Mouse (Mus musculus) forebrain, postnatal 0 days (tissue): ENCODE data around the gene Ucp2. TPM values are rescaled to one million over a fixed set of nuclear protein-coding genes. Genes with fewer than 3 reads are reported as not detected.

Source experiments
- ATAC-seq: fragments of 200-750 bp; cut with Nextera tagmentation; 2 replicates; pipeline ENCODE4 v1.8.0; 2017; ENCODE audit warnings: mild to moderate bottlenecking, moderate library complexity
- DNase-seq: peaks from one replicate; pipeline ENCODE4 v3.0.0-alpha.2; 2015
- H3K27ac ChIP-seq: fragments of 300-500 bp; sonication (generic); 2 replicates; pipeline ENCODE4 v1.5.1; 2014; ENCODE audit warnings: low read depth, mild to moderate bottlenecking, antibody characterized with exemption, low read length, moderate library complexity, mixed read lengths
- H3K27me3 ChIP-seq: fragments of 300-500 bp; sonication (generic); 2 replicates; pipeline ENCODE4 v1.6.1; 2014; ENCODE audit warnings: mild to moderate bottlenecking, low read length, mixed read lengths; ENCODE audit not compliant: insufficient read depth
- H3K36me3 ChIP-seq: fragments of 300-500 bp; sonication (generic); 2 replicates; pipeline ENCODE4 v1.6.1; 2014; ENCODE audit warnings: mild to moderate bottlenecking, moderate library complexity; ENCODE audit not compliant: insufficient read depth
- H3K4me1 ChIP-seq: fragments of 300-500 bp; sonication (generic); 2 replicates; pipeline ENCODE4 v1.6.1; 2014; ENCODE audit warnings: antibody characterized with exemption; ENCODE audit not compliant: insufficient read depth
- H3K4me2 ChIP-seq: fragments of 300-500 bp; sonication (generic); 2 replicates; pipeline ENCODE4 v1.6.1; 2014; ENCODE audit warnings: low read depth, mild to moderate bottlenecking, moderate library complexity
- H3K4me3 ChIP-seq: fragments of 300-500 bp; sonication (generic); 2 replicates; pipeline ENCODE4 v1.5.1; 2014; ENCODE audit warnings: low read depth, low read length, mixed read lengths
- H3K9ac ChIP-seq: fragments of 300-500 bp; sonication (generic); 2 replicates; pipeline ENCODE4 v1.6.1; 2014; ENCODE audit warnings: mild to moderate bottlenecking
- H3K9me3 ChIP-seq: fragments of 300-500 bp; sonication (generic); 2 replicates; pipeline ENCODE4 v1.6.1; 2016; ENCODE audit warnings: low read length
- CTCF ChIP-seq: sonication (generic); IDR thresholded peaks from 2 replicates; pipeline ENCODE4 v1.5.1; 2016; ENCODE audit warnings: antibody characterized with exemption, control low read depth, low read depth
- WGBS: fragments of 180-500 bp; shearing (Covaris S2); extraction: QIAGEN DNeasy Blood & Tissue Kit; methylation state at CpG from one replicate; pipeline ENCODE4 v1.1.7; 2014; 5-methylcytosine and 5-hydroxymethylcytosine counted together
- polyA plus RNA-seq: library from polyadenylated mRNA; unstranded; fragments of >200 nt; fragmentation: Nextera tagmentation; extraction: Ambion mirVana; gene quantifications from 2 replicates; pipeline ENCODE4 v1.2.1, GENCODE M21; 2015
- total RNA-seq: library from RNA; depleted of rRNA; stranded (reverse); fragments of >200 nt; gene quantifications from 2 replicates; pipeline ENCODE4 v1.2.3, GENCODE M21; 2014; rRNA removed

Ucp2 gene
- total and polyA plus RNA-seq, 2 experiments from 2014 or later = 88.3 to 106 TPM

GRCm38 (mm10) chr7:100550338-100551007 lies 57.3 kb downstream of the Ucp2 start:
- Histone ChIP-seq H3K27me3 (no peaks in the 10 kb centered on the region), H3K27ac (no peak overlapping the region), H3K36me3 (peaks cover 10% of the 10 kb centered on the region; the same call in 1 of the 2 replicates), H3K4me3 (no peak overlapping the region), H3K4me1 (peaks cover 5% of the 10 kb centered on the region; the same call in 1 of the 2 replicates), H3K9ac (no peak overlapping the region), H3K4me2 (no peak overlapping the region), H3K9me3 (no peaks in the 10 kb centered on the region)
- ATAC-seq = peak; percentile 34
- peak; percentile 59 for DNase-seq
- WGBS = 37% methylated on average over 5 of the region's 5 CpGs
- TF ChIP-seq CTCF = peak; percentile 55

Other genes starting within 250 kb of the Ucp2 start
- 3.1 and 7.3 TPM in 2 replicates for gene P4ha3, start 207.8 kb upstream of the Ucp2 start, total RNA-seq
- 2.2 and 3.0 TPM in 2 replicates for gene P4ha3, start 207.8 kb upstream of the Ucp2 start, polyA plus RNA-seq
- 20.1 and 21.8 TPM in 2 replicates for gene C2cd3, start 121.1 kb upstream of the Ucp2 start, total RNA-seq
- gene C2cd3, start 121.1 kb upstream of the Ucp2 start, polyA plus RNA-seq = 5.9 and 8.9 TPM in 2 replicates
- 114 and 122 TPM in 2 replicates for gene Ppme1, start 121.0 kb upstream of the Ucp2 start, total RNA-seq
- 142 and 155 TPM in 2 replicates for gene Ppme1, start 121.0 kb upstream of the Ucp2 start, polyA plus RNA-seq
- 0.15 and 0.19 TPM in 2 replicates for gene Ucp3, start 20.3 kb upstream of the Ucp2 start, total RNA-seq
- gene Ucp3, start 20.3 kb upstream of the Ucp2 start, polyA plus RNA-seq = not detected in 2 replicates
- gene Dnajb13, start 21.6 kb downstream of the Ucp2 start, total RNA-seq = 3.4 TPM in 2 replicates
- gene Dnajb13, start 21.6 kb downstream of the Ucp2 start, polyA plus RNA-seq = 4.0 and 7.0 TPM in 2 replicates
- 4.8 and 10.3 TPM in 2 replicates for gene Coa4, start 43.7 kb downstream of the Ucp2 start, total RNA-seq
- 3.5 and 5.7 TPM in 2 replicates for gene Coa4, start 43.7 kb downstream of the Ucp2 start, polyA plus RNA-seq
- gene Rab6a, start 114.1 kb downstream of the Ucp2 start, total RNA-seq = 299 and 313 TPM in 2 replicates
- gene Rab6a, start 114.1 kb downstream of the Ucp2 start, polyA plus RNA-seq = 258 and 305 TPM in 2 replicates
- gene Mrpl48, start 115.0 kb downstream of the Ucp2 start, total RNA-seq = 28.9 and 44.9 TPM in 2 replicates
- 88.4 and 97.7 TPM in 2 replicates for gene Mrpl48, start 115.0 kb downstream of the Ucp2 start, polyA plus RNA-seq
- 14.8 and 20.4 TPM in 2 replicates for gene Plekhb1, start 169.1 kb downstream of the Ucp2 start, total RNA-seq
- gene Plekhb1, start 169.1 kb downstream of the Ucp2 start, polyA plus RNA-seq = 22.1 and 22.8 TPM in 2 replicates
- gene Fam168a, start 213.3 kb downstream of the Ucp2 start, total RNA-seq = 84.0 and 116 TPM in 2 replicates
- 90.1 and 91.7 TPM in 2 replicates for gene Fam168a, start 213.3 kb downstream of the Ucp2 start, polyA plus RNA-seq